Mouse (Mus musculus) liver, adult 2 months (tissue): ENCODE data around the gene Usp18.

ENCODE experiments used
- CTCF ChIP-seq: fragments of 200-500 bp; IDR thresholded peaks from 2 replicates; pipeline ENCODE4 v1.5.1; 2011; ENCODE audit warnings: low read depth, low read length, control low read depth
- POLR2A ChIP-seq: fragments of 200-500 bp; IDR thresholded peaks from 2 replicates; pipeline ENCODE4 v1.6.1; 2011; ENCODE audit warnings: low read length, control low read depth; ENCODE audit not compliant: insufficient read depth; ENCODE audit errors: extremely low read depth

DNA sequence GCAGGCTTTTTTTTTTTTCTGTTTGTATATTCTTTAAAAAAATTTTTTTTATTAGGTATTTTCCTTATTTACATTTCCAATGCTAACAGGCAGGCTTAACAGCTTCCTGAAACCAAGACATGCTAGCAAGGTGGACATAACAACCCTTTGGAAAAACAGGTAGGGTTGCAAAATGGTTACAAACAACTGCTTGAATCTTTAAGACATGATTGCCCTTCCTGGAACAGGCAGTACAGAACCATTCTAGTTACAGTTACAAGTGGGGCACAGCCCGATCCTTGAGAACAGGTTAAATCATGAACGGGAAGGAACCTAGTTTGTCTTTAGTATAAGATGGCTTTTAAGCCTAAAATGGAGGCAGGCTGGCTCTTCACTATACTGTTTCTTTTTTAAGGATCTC lies 9.3 kb upstream of the Usp18 start:
- TF ChIP-seq CTCF (no peak), POLR2A (no peak)
